Mouse (Mus musculus) forebrain, embryonic 15.5 days (tissue): ENCODE measurements around the gene Hoxb7. TPM values are rescaled to one million over a fixed set of nuclear protein-coding genes. Genes with fewer than 3 reads are reported as not detected.

Experiments used
- ATAC-seq: fragments of 200-750 bp; cut with Nextera tagmentation; replicated peaks from 2 replicates; pipeline ENCODE4 v1.8.0; 2017; ENCODE audit warnings: mild to moderate bottlenecking, moderate TSS enrichment, moderate library complexity
- H3K27ac ChIP-seq: fragments of 300-500 bp; sonication (generic); replicated peaks from 2 replicates; pipeline ENCODE4 v1.5.1; 2015; ENCODE audit warnings: mild to moderate bottlenecking, inconsistent platforms
- H3K27me3 ChIP-seq: fragments of 300-500 bp; sonication (generic); 2 replicates; pipeline ENCODE4 v1.6.1; 2015; ENCODE audit warnings: inconsistent platforms
- H3K36me3 ChIP-seq: fragments of 300-500 bp; sonication (generic); 2 replicates; pipeline ENCODE4 v1.6.1; 2015; ENCODE audit warnings: mild to moderate bottlenecking, inconsistent platforms
- H3K4me1 ChIP-seq: fragments of 300-500 bp; sonication (generic); 2 replicates; pipeline ENCODE4 v1.6.1; 2015; ENCODE audit warnings: inconsistent platforms
- H3K4me2 ChIP-seq: fragments of 300-500 bp; sonication (generic); replicated peaks from 2 replicates; pipeline ENCODE4 v1.6.1; 2015; ENCODE audit warnings: mild to moderate bottlenecking, inconsistent platforms
- H3K4me3 ChIP-seq: fragments of 300-500 bp; sonication (generic); 2 replicates; pipeline ENCODE4 v1.5.1; 2015; ENCODE audit warnings: mild to moderate bottlenecking, inconsistent platforms
- H3K9ac ChIP-seq: fragments of 300-500 bp; sonication (generic); replicated peaks from 2 replicates; pipeline ENCODE4 v1.6.1; 2015; ENCODE audit warnings: mild to moderate bottlenecking, inconsistent platforms
- H3K9me3 ChIP-seq: fragments of 300-500 bp; sonication (generic); 2 replicates; pipeline ENCODE4 v1.6.1; 2016; ENCODE audit warnings: inconsistent platforms
- WGBS: fragments of 180-500 bp; shearing (Covaris S2); methylation state at CpG from one replicate; pipeline ENCODE4 v1.1.7; 2015; ENCODE audit warnings: mixed read lengths; 5-methylcytosine and 5-hydroxymethylcytosine counted together
- polyA plus RNA-seq: library from polyadenylated mRNA; unstranded; fragments of >200 nt; fragmentation: Nextera tagmentation; extraction: Ambion mirVana; gene quantifications from 2 replicates; pipeline ENCODE4 v1.2.1, GENCODE M21; 2015

Hoxb7 gene
- polyA plus RNA-seq, 1 experiment from 2014 or later = not detected

DNA sequence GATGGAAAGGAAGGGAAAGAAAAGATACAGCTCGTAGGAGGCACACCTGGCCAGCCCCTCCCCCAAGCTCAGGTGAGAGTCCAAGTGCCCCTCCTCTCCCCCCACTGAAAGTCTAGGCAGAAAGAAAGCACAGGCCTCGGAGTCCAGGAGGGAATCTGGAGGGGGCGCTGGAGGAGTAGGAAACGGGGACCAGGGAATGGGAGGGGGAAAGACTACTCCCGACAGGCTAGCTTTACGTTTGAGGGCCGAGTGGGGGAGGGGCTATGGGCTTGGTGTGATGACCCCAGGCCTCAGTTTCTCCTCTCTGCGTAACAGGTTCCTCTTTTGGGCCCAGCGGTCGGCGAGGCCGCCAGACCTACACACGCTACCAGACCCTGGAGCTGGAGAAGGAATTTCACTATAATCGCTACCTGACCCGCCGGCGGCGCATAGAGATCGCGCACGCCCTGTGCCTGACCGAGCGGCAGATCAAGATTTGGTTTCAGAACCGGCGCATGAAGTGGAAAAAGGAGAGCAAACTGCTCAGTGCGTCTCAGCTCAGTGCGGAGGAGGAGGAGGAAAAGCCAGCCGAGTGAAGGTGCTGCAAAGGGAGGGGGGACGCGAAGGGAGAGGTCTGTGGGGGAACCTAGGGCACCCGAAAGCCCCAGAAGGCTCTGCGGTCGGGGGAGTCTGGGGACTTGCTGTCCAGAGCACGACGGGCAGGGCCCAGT is 14.1 kb downstream of the Hoxb7 start:
- H3K9me3 ChIP-seq = no peaks in the 10 kb centered on the region
- no peak overlapping the region for H3K9ac ChIP-seq
- under 1% methylated on average over 35 of the region's 35 CpGs for WGBS
- no peaks in the 10 kb centered on the region for H3K36me3 ChIP-seq
- ATAC-seq = no peak
- H3K4me2 ChIP-seq = no peak overlapping the region
- H3K27me3 ChIP-seq = peaks cover 97% of the 10 kb centered on the region
- H3K4me1 ChIP-seq = 0 out of 2 replicates have a peak, but pooled peaks cover 6% of the 10 kb centered on the region
- no peak overlapping the region for H3K4me3 ChIP-seq
- no peak overlapping the region for H3K27ac ChIP-seq

- ATAC-seq = no peak
- Histone ChIP-seq H3K27ac (no peak overlapping the region), H3K4me1 (0 out of 2 replicates have a peak, but pooled peaks cover 6% of the 10 kb centered on the region), H3K4me3 (no peak overlapping the region), H3K27me3 (peaks cover 97% of the 10 kb centered on the region), H3K9me3 (no peaks in the 10 kb centered on the region), H3K4me2 (no peak overlapping the region), H3K9ac (no peak overlapping the region), H3K36me3 (no peaks in the 10 kb centered on the region)
- WGBS = 2% methylated on average over 10 of the region's 10 CpGs
Measured at GRCm38 (mm10) chr11:96301064-96301431, 14.6 kb downstream of the Hoxb7 start.

GRCm38 (mm10) chr11:96301837-96302236 is 15.4 kb downstream of the Hoxb7 start:
- WGBS = 0% methylated on average over 15 of the region's 15 CpGs
- Histone ChIP-seq H3K4me1 (0 out of 2 replicates have a peak, but pooled peaks cover 6% of the 10 kb centered on the region), H3K27ac (no peak overlapping the region), H3K4me3 (no peak overlapping the region), H3K4me2 (no peak overlapping the region), H3K9ac (no peak overlapping the region), H3K36me3 (no peaks in the 10 kb centered on the region), H3K9me3 (no peaks in the 10 kb centered on the region), H3K27me3 (peaks cover 97% of the 10 kb centered on the region)
- ATAC-seq = no peak

- H3K27me3 ChIP-seq = peaks cover 97% of the 10 kb centered on the region
- H3K9ac ChIP-seq = no peak overlapping the region
- no peak for ATAC-seq
- no peak overlapping the region for H3K4me2 ChIP-seq
- WGBS = 4% methylated on average over 23 of the region's 23 CpGs
- no peaks in the 10 kb centered on the region for H3K36me3 ChIP-seq
- no peak overlapping the region for H3K4me3 ChIP-seq
- 0 out of 2 replicates have a peak, but pooled peaks cover 6% of the 10 kb centered on the region for H3K4me1 ChIP-seq
- no peaks in the 10 kb centered on the region for H3K9me3 ChIP-seq
- H3K27ac ChIP-seq = no peak overlapping the region
Measured at GRCm38 (mm10) chr11:96302381-96303150, 16.1 kb downstream of the Hoxb7 start.

DNA sequence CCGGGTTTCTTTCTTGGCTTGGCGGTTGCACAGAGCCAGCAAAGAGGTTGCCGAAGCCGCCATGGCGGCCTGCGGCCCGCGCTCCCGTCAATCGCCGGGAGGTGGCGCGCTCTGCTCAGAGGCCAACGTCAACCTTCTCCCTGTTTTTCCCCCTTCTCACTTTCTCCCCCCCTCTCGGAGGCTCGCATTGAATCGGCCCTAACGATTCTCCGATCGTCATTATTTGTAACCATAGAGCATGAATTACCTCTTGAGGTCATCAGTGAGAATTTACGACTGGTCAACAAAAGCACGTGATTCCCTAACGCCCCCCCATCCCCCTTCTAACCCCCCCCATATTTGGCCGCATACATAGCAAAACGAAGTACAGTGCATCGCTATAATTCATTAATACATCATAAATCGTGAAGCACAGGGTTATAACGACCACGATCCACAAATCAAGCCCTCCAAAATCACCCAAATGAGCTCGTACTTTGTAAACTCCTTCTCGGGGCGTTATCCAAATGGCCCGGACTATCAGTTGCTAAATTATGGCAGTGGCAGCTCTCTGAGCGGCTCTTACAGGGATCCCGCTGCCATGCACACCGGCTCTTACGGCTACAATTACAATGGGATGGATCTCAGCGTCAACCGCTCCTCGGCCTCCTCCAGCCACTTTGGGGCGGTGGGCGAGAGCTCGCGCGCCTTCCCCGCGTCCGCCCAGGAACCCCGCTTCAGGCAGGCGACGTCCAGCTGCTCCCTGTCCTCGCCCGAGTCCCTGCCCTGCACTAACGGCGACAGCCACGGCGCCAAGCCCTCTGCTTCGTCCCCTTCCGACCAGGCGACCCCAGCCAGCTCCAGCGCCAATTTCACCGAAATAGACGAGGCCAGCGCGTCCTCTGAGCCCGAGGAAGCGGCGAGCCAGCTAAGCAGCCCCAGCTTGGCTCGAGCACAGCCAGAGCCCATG is 17.0 kb downstream of the Hoxb7 start, which contains the start of gene Hoxb5:
TSS of gene Hoxb5 (plus strand) at position 186 of the 949 bp plus-strand sequence.
- Histone ChIP-seq H3K4me2 (no peak within 1 kb of the TSS), H3K4me1 (0 out of 2 replicates have a peak, but pooled peaks cover 6% of the 10 kb centered on the region), H3K27me3 (peaks cover 97% of the 10 kb centered on the region), H3K9me3 (no peaks in the 10 kb centered on the region), H3K36me3 (no peaks in the 10 kb centered on the region), H3K4me3 (no peak within 1 kb of the TSS), H3K9ac (no peak within 1 kb of the TSS), H3K27ac (no peak within 1 kb of the TSS)
- no peak for ATAC-seq
- under 1% methylated on average over 69 of the region's 69 CpGs for WGBS

DNA sequence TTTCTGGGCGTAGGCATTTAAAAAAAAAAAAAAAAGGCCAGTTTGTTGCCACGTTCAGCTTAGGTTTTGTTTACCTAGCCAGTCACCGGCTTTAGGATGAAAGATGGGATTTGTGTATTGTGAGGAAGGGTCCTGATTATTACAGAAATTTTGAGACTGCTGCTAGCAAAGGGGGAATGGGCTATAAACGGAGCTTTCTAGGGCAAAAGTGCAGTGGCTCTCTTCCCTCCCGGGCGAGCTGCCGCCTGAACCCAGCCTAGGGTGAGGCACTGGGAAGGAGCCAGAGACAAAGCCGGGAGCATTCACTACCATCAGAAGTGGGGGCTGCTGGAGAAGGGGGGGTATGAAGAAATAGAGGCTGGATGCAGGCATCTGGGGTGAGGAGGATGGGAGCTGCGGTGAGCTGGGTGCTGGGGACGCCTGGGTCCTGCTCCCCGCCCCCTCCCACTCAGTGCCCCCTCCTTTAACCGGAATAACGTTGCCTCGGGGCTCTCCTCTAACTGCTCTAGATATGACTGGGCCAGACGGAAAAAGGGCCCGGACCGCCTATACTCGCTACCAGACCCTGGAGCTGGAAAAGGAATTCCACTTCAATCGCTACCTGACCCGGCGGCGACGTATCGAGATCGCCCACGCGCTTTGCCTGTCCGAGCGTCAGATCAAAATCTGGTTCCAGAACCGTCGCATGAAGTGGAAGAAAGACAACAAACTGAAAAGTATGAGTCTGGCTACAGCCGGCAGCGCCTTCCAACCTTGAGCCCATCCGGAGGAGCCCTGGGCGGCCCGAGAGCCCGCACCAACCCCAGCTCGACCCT is 18.2 kb downstream of the Hoxb7 start:
- Histone ChIP-seq H3K4me2 (no peak overlapping the region), H3K4me1 (0 out of 2 replicates have a peak, but pooled peaks cover 6% of the 10 kb centered on the region), H3K4me3 (no peak overlapping the region), H3K9ac (no peak overlapping the region), H3K9me3 (no peaks in the 10 kb centered on the region), H3K27me3 (peaks cover 99% of the 10 kb centered on the region), H3K27ac (no peak overlapping the region), H3K36me3 (no peaks in the 10 kb centered on the region)
- under 1% methylated on average over 38 of the region's 38 CpGs for WGBS
- no peak for ATAC-seq

- no peak overlapping the region for H3K27ac ChIP-seq
- no peaks in the 10 kb centered on the region for H3K9me3 ChIP-seq
- H3K4me3 ChIP-seq = no peak overlapping the region
Measured at GRCm38 (mm10) chr11:96305505-96306182, 19.2 kb downstream of the Hoxb7 start.

DNA sequence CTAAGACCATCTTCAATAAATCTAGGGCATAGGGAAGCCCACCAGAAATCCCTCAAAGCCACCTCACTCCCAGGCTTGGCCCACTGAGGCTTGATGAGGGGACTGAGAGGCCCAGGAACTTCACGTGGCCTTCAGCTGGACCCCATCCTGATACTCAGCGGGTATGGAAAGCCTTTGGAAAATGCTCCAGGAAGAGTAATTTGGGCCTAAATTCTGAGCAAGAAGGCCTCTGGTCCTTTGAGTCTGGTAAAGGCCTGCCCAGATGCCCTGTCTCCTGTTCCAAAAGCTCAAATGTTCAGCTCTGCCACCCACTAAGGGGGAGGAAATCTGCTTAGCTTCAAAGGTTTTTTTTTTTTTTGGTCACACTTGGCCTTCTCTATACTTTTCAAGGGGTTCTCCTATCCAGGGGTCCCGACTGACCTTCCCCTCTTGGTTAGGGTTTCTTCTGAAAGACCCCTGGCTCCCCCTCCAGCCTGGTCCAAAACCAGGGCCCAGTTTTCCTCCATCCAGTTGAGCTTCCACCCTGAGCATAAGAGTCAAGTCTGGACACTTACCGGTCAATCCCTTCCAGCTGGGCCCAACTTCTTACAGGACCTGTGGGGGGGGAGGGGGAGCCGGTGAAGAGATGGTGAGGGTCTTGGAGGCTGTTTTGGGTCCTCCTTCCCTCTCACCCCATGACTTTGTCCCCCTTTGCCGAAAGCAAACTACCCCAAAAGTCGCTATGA is 19.9 kb downstream of the Hoxb7 start:
- no peaks in the 10 kb centered on the region for H3K9me3 ChIP-seq
- 5% methylated on average over 7 of the region's 7 CpGs for WGBS
- H3K27ac ChIP-seq = no peak overlapping the region
- no peaks in the 10 kb centered on the region for H3K36me3 ChIP-seq
- ATAC-seq = no peak
- no peak overlapping the region for H3K9ac ChIP-seq
- peaks cover 99% of the 10 kb centered on the region for H3K27me3 ChIP-seq
- no peak overlapping the region for H3K4me3 ChIP-seq
- H3K4me1 ChIP-seq = 0 out of 2 replicates have a peak, but pooled peaks cover 6% of the 10 kb centered on the region
- no peak overlapping the region for H3K4me2 ChIP-seq

More at GRCm38 (mm10) chr11:96305505-96306182, 19.2 kb downstream of the Hoxb7 start:
- Histone ChIP-seq H3K36me3 (no peaks in the 10 kb centered on the region), H3K9ac (no peak overlapping the region), H3K4me1 (0 out of 2 replicates have a peak, but pooled peaks cover 6% of the 10 kb centered on the region), H3K4me2 (no peak overlapping the region), H3K27me3 (peaks cover 99% of the 10 kb centered on the region)
- 17% methylated on average over 6 of the region's 6 CpGs for WGBS
- ATAC-seq = no peak

- H3K4me3 ChIP-seq = no peak overlapping the region
- H3K4me2 ChIP-seq = no peak overlapping the region
- H3K9me3 ChIP-seq = no peaks in the 10 kb centered on the region
- 0 out of 2 replicates have a peak, but pooled peaks cover 6% of the 10 kb centered on the region for H3K4me1 ChIP-seq
- WGBS = 4% methylated on average over 13 of the region's 13 CpGs
- H3K27me3 ChIP-seq = peaks cover 99% of the 10 kb centered on the region
- H3K36me3 ChIP-seq = no peaks in the 10 kb centered on the region
- H3K9ac ChIP-seq = no peak overlapping the region
- H3K27ac ChIP-seq = no peak overlapping the region
- ATAC-seq = no peak
Measured at GRCm38 (mm10) chr11:96306908-96307269, 20.5 kb downstream of the Hoxb7 start.

DNA sequence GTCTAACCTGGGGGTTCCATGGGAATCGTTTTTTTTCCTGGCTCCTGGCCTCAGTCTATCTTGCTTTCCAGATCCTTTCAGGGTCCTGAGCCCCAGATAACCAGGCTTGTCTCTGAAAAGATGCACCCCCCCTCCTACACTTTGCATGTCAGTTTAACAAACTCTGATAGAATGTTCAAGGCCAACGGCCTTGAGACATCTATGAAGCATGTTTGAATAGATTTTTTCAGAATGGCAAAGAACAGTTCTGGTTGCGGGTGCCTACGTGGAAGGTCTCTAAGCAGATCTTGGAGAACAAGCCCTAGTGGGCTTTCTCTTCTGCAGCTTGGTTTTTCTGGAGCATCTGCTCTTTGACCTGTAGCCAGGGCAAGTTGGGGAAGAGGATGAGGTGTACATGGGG is 22.3 kb downstream of the Hoxb7 start:
- H3K27me3 ChIP-seq = peaks cover 99% of the 10 kb centered on the region
- H3K4me1 ChIP-seq = 0 out of 2 replicates have a peak, but pooled peaks cover 2% of the 10 kb centered on the region
- no peak overlapping the region for H3K4me2 ChIP-seq
- no peaks in the 10 kb centered on the region for H3K9me3 ChIP-seq
- no peak for ATAC-seq
- H3K36me3 ChIP-seq = no peaks in the 10 kb centered on the region
- WGBS = 9% methylated on average over 4 of the region's 4 CpGs
- H3K9ac ChIP-seq = no peak overlapping the region
- H3K27ac ChIP-seq = no peak overlapping the region
- no peak overlapping the region for H3K4me3 ChIP-seq
